Mouse (Mus musculus) heart, adult 2 months (tissue): ENCODE measurements around the gene Prss42.

Source experiments
- CTCF ChIP-seq: fragments of 200-600 bp; IDR thresholded peaks from 2 replicates; pipeline ENCODE4 v1.8.1; 2022; ENCODE audit warnings: antibody characterized with exemption, mild to moderate bottlenecking, moderate library complexity
- EP300 ChIP-seq: fragments of 200-500 bp; IDR thresholded peaks from 2 replicates; pipeline ENCODE4 v1.6.1; 2011; ENCODE audit warnings: low read depth, low read length, control low read depth; ENCODE audit not compliant: insufficient read depth
- POLR2A ChIP-seq: fragments of 200-500 bp; IDR thresholded peaks from 2 replicates; pipeline ENCODE4 v1.6.1; 2011; ENCODE audit warnings: mild to moderate bottlenecking, low read depth, low read length, control low read depth; ENCODE audit not compliant: insufficient read depth

DNA sequence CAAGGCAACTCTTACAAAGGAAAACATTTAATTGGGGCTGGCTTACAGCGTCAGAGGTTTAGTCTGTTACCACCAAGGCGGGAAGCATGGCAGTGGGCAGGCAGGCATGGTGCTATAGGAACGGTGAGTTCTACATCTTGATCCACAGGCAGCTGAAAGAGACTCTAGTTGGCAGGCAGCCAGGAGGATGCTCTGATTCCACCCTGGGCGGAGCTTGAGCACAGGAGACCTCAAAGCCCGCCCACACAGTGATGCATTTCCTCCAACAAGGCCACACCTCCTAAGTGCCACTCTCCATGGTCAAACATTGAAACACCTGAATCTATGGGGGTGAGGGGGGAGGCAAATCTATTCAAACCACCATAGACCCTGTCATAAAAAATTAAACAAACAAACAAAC lies 35.1 kb downstream of the Prss42 start:
- no peak for TF ChIP-seq POLR2A
- TF ChIP-seq CTCF: no peak
- TF ChIP-seq EP300: no peak
